Mouse (Mus musculus) thymus, adult 2 months (tissue): ENCODE measurements at regions not wholly inside any gene's neighbourhood (a gene's known extent, or its start where the extent isn't known, plus 50 kb on each side); places are given as distances from the start of the nearest gene placed in this dataset.

Experiments
- CTCF ChIP-seq: fragments of 200-500 bp; IDR thresholded peaks from 2 replicates; pipeline ENCODE4 v1.5.1; 2012; ENCODE audit warnings: mild to moderate bottlenecking, control low read depth, low read length, moderate library complexity, borderline replicate concordance; ENCODE audit not compliant: control insufficient read depth, poor library complexity, insufficient read depth; ENCODE audit errors: extremely low read depth
- POLR2A ChIP-seq: fragments of 200-500 bp; IDR thresholded peaks from 2 replicates; pipeline ENCODE4 v1.6.1; 2012; ENCODE audit warnings: mild to moderate bottlenecking, low read length, control low read depth, moderate library complexity; ENCODE audit not compliant: control insufficient read depth, poor library complexity, insufficient read depth; ENCODE audit errors: extremely low read depth

- TF ChIP-seq CTCF (no peak), POLR2A (no peak)
Observed at GRCm38 (mm10) chr7:138489471-138489870, 91.9 kb upstream of the Tcerg1l start.
